Mouse (Mus musculus) lung, postnatal 0 days (tissue): ENCODE results near the gene Zgpat.

Experiments
- CTCF ChIP-seq: IDR thresholded peaks from 2 replicates; pipeline ENCODE4 v1.5.1; 2016; ENCODE audit warnings: antibody characterized with exemption, mild to moderate bottlenecking
- EP300 ChIP-seq: IDR thresholded peaks from 2 replicates; pipeline ENCODE4 v1.6.1; 2016; ENCODE audit warnings: antibody characterized with exemption, mild to moderate bottlenecking, control low read depth

GRCm38 (mm10) chr2:181379778-181380177 is 15.1 kb downstream of the Zgpat start, which contains the start of gene Lime1:
- no peak for TF ChIP-seq CTCF
- TF ChIP-seq EP300 = no peak
